Mouse (Mus musculus) megakaryocyte, adult 5-6 weeks (primary cell): ENCODE results near the gene Afap1l2. TPM values are rescaled to one million over a fixed set of nuclear protein-coding genes. Genes with fewer than 3 reads are reported as not detected.

Experiments
- ATAC-seq: 2 replicates; pipeline ENCODE4 v1.8.0; 2016; ENCODE audit warnings: mild to moderate bottlenecking, inconsistent platforms; ENCODE audit not compliant: poor library complexity, severe bottlenecking
- total RNA-seq, 2 experiments: library from RNA; stranded (forward) in 1 of 2; stranded (reverse) in 1 of 2; fragments of 153-499, 151-499 nt in 1 of 2; fragments of 221-1000, 200-1000 nt in 1 of 2; gene quantifications; 2 replicates each; pipeline versions ENCODE4 v1.2.3 to v1.2.4; 2015 to 2017

Afap1l2 gene
- total RNA-seq, 2 experiments from 2014 or later = not detected

GRCm38 (mm10) chr19:56944211-56944610 lies 63.8 kb downstream of the Afap1l2 start:
- no peak for ATAC-seq

GRCm38 (mm10) chr19:56942216-56942615 lies 65.8 kb downstream of the Afap1l2 start:
- ATAC-seq = no peak

GRCm38 (mm10) chr19:56940507-56940906 lies 67.5 kb downstream of the Afap1l2 start:
- no peak for ATAC-seq

DNA sequence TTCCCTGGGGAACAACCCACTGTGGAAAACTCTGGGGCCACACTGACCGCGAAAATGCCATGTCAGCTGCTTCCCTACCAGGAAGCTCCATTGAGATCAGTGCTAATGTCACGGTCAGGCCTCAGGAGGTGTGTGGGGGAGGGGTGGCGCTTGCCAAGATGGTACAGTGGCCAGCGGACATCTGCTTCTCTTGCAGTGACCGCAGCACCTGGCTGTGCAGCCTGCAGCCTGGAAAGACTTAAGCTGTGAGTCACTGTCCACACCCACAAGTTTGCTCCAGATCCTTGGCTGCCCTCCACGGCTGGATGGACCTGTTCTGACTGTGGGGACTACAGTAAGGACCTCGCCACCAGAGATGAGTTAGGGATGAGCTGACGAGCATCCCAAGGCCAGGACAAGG lies 68.2 kb downstream of the Afap1l2 start:
- no peak for ATAC-seq

DNA sequence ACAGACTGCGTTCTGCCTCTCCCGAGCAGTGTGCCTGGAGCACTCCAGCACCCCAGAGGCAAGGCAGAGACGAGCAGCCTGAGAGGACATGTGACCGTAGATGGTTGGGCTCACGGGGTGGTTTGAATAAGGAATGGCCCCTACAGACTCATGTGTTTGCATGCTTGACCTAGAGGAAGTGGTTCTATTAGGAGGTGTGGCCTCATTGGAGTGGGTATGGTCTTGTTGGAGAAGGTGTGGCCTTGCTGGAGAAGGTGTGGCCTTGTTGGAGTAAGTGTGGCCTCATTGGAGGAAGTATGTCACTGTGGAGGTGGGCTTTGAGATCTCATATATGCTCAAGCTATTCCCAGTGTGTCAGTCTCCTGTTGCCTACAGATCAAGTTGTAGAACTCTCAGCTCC lies 70.1 kb downstream of the Afap1l2 start:
- no peak for ATAC-seq

DNA sequence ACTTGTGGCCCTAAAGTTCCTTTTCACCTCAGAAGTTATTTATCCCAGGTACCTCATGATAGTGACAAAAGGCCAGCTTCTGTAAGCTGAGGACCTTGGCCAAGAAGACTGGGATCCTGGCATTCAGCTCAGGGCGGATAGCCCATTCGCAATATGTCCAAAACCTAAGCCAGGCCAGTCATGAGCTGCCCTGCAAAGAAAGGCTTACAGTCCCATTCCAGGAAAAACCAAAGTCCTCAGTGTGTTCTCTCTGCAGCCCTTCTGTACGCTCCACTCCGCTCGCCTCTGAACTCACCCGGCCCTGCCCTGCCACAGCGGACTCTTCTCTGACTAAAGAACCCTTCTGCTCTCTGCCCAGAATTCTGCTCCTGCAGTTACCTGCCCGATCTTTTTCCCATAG lies 71.8 kb downstream of the Afap1l2 start:
- no peak for ATAC-seq

DNA sequence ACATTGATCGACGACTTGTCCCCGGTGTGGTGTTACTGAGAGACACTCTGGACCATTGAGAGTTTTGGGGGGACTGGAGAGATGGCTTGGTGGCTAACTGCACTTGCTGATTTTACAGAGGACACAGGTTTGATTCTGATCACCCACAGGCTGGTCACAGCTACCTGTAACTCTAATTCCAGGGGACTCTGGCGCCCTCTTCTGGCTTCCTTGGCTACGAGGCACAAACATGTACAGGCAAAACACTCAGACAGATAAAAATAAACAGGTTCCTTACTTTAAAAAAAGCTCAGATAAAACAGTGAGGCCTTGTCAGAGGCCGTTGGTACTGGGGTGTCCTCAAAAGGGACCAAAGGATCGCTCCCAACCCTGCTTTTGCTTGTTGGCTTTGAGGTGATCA lies 72.3 kb downstream of the Afap1l2 start:
- no peak for ATAC-seq

GRCm38 (mm10) chr19:56935111-56935510 lies 72.9 kb downstream of the Afap1l2 start:
- no peak for ATAC-seq

GRCm38 (mm10) chr19:56933800-56934199 lies 74.2 kb downstream of the Afap1l2 start:
- no peak for ATAC-seq

DNA sequence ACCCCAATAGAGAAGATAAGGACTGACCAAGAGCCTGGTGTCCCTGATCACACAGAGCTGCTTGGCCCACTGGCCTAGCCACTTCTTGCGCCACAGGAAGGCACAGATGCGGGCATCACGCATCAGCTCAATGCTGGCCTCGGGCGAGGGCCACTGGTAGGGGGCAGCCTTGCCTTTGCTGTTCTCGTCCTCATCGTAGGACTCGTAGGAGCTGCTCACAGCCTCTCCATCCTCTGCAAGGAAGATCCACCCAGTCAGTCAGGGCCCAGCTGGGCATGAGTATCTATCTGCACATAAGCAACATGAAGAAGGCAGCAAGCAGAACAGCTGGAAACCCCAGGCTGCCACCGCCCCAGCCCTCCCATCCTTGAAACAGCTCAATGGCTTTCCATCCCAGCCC lies 78.0 kb downstream of the Afap1l2 start:
- ATAC-seq = no peak

DNA sequence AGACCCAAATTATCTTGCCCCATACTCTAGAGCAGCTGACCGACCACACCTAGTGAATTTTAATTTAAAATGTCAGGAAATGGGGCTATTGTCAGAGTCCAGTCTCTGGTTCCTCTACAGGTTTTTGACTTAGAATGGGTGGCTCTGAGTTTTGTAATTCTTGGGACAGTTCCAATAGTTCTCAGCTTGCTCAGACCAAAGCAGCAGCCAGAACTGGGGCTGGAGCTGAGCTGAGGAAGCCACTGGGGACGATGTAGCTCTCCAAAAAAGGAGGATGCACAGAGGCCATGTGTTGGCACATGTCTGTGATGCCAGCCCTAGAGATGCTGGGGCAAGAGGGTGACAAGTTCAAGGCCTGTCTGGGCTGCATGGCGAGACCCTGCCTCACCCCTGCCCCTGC lies 78.6 kb downstream of the Afap1l2 start:
- ATAC-seq = no peak

GRCm38 (mm10) chr19:56921744-56922143 lies 86.3 kb downstream of the Afap1l2 start:
- ATAC-seq = no peak

- no peak for ATAC-seq
Measured at GRCm38 (mm10) chr19:56920232-56920631, 87.8 kb downstream of the Afap1l2 start.

GRCm38 (mm10) chr19:56919628-56920027 lies 88.4 kb downstream of the Afap1l2 start:
- peak; percentile 52 for ATAC-seq

- no peak for ATAC-seq
Measured at GRCm38 (mm10) chr19:56915084-56915483, 92.9 kb downstream of the Afap1l2 start.

DNA sequence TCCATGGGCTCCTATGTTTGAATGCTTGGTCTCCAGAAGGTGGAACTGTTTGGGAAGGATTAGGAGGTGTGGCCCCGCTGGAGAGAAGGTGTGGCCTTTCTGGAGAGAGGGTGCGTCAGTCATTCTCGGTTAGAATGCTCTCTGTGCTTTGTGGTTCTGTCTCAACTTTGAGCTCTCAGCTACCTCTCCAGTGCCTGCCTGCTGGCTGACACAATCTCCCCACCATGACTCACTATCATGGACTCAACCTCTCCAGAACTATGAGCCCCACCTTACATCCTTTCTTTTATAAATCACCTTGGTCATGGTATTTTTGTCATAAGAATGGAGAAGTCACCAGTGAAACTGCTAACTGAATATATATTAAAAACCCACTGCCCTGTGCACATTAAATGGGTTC lies 93.4 kb downstream of the Afap1l2 start:
- ATAC-seq = no peak

DNA sequence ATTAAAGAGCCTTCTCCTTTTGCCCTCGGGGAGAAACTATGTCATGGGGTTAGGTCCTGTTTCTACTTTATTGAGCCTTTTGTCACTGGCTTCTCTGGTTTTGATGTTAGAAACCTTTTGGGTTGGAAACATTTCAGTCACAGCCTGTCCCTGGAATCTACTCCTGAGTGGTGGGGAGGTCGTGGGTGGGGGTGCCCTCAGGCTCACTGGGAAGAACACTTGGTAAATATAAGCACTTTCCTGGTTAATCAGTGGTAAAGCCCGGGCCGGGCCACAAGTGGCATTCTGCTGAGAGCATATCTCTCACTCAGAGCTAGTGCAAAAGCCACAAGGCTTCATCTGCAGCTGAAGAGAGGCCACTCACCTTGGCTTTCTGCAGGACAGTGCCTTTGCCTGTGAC lies 94.3 kb downstream of the Afap1l2 start:
- no peak for ATAC-seq

DNA sequence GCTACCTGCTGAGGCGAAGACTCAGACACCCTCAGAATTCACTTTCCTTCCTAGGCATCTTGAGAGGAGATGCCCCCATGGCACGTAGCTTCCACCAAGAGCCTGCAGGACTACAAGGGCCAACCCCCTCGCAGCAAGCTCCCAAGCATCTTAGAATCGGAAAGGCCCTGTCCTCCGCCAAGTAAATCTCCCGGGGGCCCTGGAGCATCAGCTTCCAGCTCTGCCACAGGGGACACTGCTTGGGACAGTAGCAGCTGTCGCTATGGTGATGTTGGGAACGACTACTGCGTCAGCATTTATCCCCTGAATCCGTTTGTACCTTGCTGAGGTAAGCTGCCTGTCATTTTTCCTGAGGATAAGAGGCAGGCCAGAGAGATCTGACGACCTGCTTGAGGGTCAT lies 97.5 kb downstream of the Afap1l2 start:
- no peak for ATAC-seq

- no peak for ATAC-seq
Measured at GRCm38 (mm10) chr19:56908472-56909270, 99.4 kb downstream of the Afap1l2 start.

- ATAC-seq = no peak
Measured at GRCm38 (mm10) chr19:56907850-56908249, 100.2 kb downstream of the Afap1l2 start.

DNA sequence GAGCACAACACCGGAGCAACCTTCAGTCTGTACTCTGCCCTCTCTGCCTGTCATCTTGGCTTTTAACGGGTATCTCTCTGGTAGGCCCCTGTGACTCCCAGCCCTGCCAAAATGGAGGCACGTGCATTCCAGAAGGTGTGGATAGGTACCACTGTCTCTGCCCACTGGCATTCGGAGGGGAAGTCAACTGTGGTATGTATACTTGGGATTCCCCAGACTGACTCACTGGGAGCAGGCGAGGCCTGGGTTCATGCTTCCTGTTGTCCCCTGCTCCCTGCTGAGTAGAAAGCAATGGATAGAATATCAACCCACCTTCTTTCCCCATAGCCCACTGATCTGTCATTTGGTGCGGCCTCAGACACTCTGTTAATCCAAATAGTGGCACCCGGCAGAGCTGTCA lies 102.6 kb downstream of the Afap1l2 start:
- no peak for ATAC-seq

- no peak for ATAC-seq
Measured at GRCm38 (mm10) chr19:56904095-56904494, 103.9 kb downstream of the Afap1l2 start.

GRCm38 (mm10) chr19:56897654-56898053 lies 110.4 kb downstream of the Afap1l2 start:
- ATAC-seq = no peak
